Mouse (Mus musculus) spleen, adult 2 months (tissue): Measurements from ENCODE around the gene BC049730. TPM values are rescaled to one million over a fixed set of nuclear protein-coding genes. Genes with fewer than 3 reads are reported as not detected.

ENCODE experiments used
- DNase-seq, 2 experiments: peaks; one replicate each; pipeline versions ENCODE4 v3.0.0 to v3.0.0-alpha.2; 2012 to 2021; ENCODE audit warnings: low spot score in 2 of 2, low read depth in 1 of 2
- H3K27ac ChIP-seq: fragments of 200-500 bp; 2 replicates; pipeline ENCODE4 v1.5.1; 2012; ENCODE audit warnings: low read length, inconsistent platforms; ENCODE audit not compliant: insufficient read depth
- H3K27me3 ChIP-seq: fragments of 200-500 bp; 2 replicates; pipeline ENCODE4 v1.6.1; 2012; ENCODE audit warnings: mild to moderate bottlenecking, moderate library complexity, low read length, inconsistent platforms; ENCODE audit not compliant: control insufficient read depth, insufficient read depth
- H3K36me3 ChIP-seq: fragments of 200-500 bp; 2 replicates; pipeline ENCODE4 v1.6.1; 2012; ENCODE audit warnings: mild to moderate bottlenecking, low read length, inconsistent platforms; ENCODE audit not compliant: control insufficient read depth, insufficient read depth
- H3K4me1 ChIP-seq: fragments of 200-500 bp; 2 replicates; pipeline ENCODE4 v1.6.1; 2011; ENCODE audit warnings: inconsistent platforms; ENCODE audit not compliant: control insufficient read depth, insufficient read depth, insufficient read length
- H3K4me3 ChIP-seq: fragments of 200-500 bp; 2 replicates; pipeline ENCODE4 v1.5.1; 2011; ENCODE audit warnings: mild to moderate bottlenecking, inconsistent platforms; ENCODE audit not compliant: insufficient read depth, insufficient read length; ENCODE audit errors: extremely low read depth
- CTCF ChIP-seq: fragments of 200-500 bp; IDR thresholded peaks from 2 replicates; pipeline ENCODE4 v1.5.1; 2011; ENCODE audit warnings: mild to moderate bottlenecking, inconsistent platforms; ENCODE audit not compliant: insufficient read depth, insufficient read length, insufficient replicate concordance; ENCODE audit errors: extremely low read depth
- POLR2A ChIP-seq: fragments of 200-500 bp; IDR thresholded peaks from 2 replicates; pipeline ENCODE4 v1.6.1; 2011; ENCODE audit warnings: low read depth, low read length, inconsistent platforms
- WGBS: fragments of 180-500 bp; shearing (Covaris S2); methylation state at CpG from one replicate; pipeline ENCODE4 v1.1.7; 2018; 5-methylcytosine and 5-hydroxymethylcytosine counted together
- polyA plus RNA-seq: library from polyadenylated mRNA; depleted of rRNA; stranded (reverse); fragments of >200 nt; gene quantifications from 2 replicates; pipeline ENCODE4 v1.2.3, GENCODE M21; 2012; rRNA removed

Gene BC049730
- polyA plus RNA-seq, 1 experiment = not detected

GRCm38 (mm10) chr7:24762574-24762973 lies 53.5 kb downstream of the BC049730 start:
- 85% methylated on average over 8 of the region's 8 CpGs for WGBS
- TF ChIP-seq CTCF = no peak
- TF ChIP-seq POLR2A = no peak
- Histone ChIP-seq H3K27me3 (no peaks in the 10 kb centered on the region), H3K4me3 (no peak overlapping the region), H3K36me3 (no peaks in the 10 kb centered on the region), H3K4me1 (no peaks in the 10 kb centered on the region), H3K27ac (no peak overlapping the region)
- DNase-seq = no peak

Other genes starting within 250 kb of the BC049730 start
- 51.2 and 58.6 TPM in 2 replicates for gene Plaur, start 246.8 kb upstream of the BC049730 start, polyA plus RNA-seq
- gene Cadm4, start 227.2 kb upstream of the BC049730 start, polyA plus RNA-seq = 33.1 and 34.5 TPM in 2 replicates
- gene Zfp428, start 202.2 kb upstream of the BC049730 start, polyA plus RNA-seq = 4.0 and 5.9 TPM in 2 replicates
- not detected in 2 replicates for gene AC161166.1, start 196.8 kb upstream of the BC049730 start, polyA plus RNA-seq
- 11.2 and 13.1 TPM in 2 replicates for gene Irgq, start 178.6 kb upstream of the BC049730 start, polyA plus RNA-seq
- gene Pinlyp, start 163.1 kb upstream of the BC049730 start, polyA plus RNA-seq = 0.23 and 0.36 TPM in 2 replicates
- gene Xrcc1, start 163.0 kb upstream of the BC049730 start, polyA plus RNA-seq = 52.3 and 56.2 TPM in 2 replicates
- gene Ethe1, start 121.7 kb upstream of the BC049730 start, polyA plus RNA-seq = 23.2 and 27.3 TPM in 2 replicates
- 0.29 and 0.61 TPM in 2 replicates for gene Zfp575, start 121.6 kb upstream of the BC049730 start, polyA plus RNA-seq
- 5.2 and 7.6 TPM in 2 replicates for gene Phldb3, start 98.5 kb upstream of the BC049730 start, polyA plus RNA-seq
- gene Lypd3, start 72.7 kb upstream of the BC049730 start, polyA plus RNA-seq = not detected in 2 replicates
- gene Tex101, start 32.6 kb upstream of the BC049730 start, polyA plus RNA-seq = not detected in 2 replicates
- not detected in 2 replicates for gene Gm4763, start 17.7 kb downstream of the BC049730 start, polyA plus RNA-seq
- 6.9 and 8.8 TPM in 2 replicates for gene Cd177, start 51.1 kb downstream of the BC049730 start, polyA plus RNA-seq
- 0.41 and 0.49 TPM in 2 replicates for gene Ceacam10, start 68.0 kb downstream of the BC049730 start, polyA plus RNA-seq
- gene Gm9844, start 153.0 kb downstream of the BC049730 start, polyA plus RNA-seq = 1.9 and 2.9 TPM in 2 replicates
- not detected in 2 replicates for gene Lypd4, start 160.7 kb downstream of the BC049730 start, polyA plus RNA-seq
- not detected in 2 replicates for gene Dmrtc2, start 160.8 kb downstream of the BC049730 start, polyA plus RNA-seq
- gene Rps19, start 175.1 kb downstream of the BC049730 start, polyA plus RNA-seq = 627 and 638 TPM in 2 replicates
- 959 and 1,255 TPM in 2 replicates for gene Cd79a, start 188.1 kb downstream of the BC049730 start, polyA plus RNA-seq
- 915 and 1,063 TPM in 2 replicates for gene Arhgef1, start 193.7 kb downstream of the BC049730 start, polyA plus RNA-seq
- gene Gm4881, start 235.3 kb downstream of the BC049730 start, polyA plus RNA-seq = not detected in 2 replicates